Mouse (Mus musculus) myocyte (in vitro differentiated cells): ENCODE measurements at regions not wholly inside any gene's neighbourhood (a gene's known extent, or its start where the extent isn't known, plus 50 kb on each side); places are given as distances from the start of the nearest gene placed in this dataset.

ENCODE experiments used
- H3K27me3 ChIP-seq: one replicate; pipeline ENCODE4 v1.6.1; 2011; ENCODE audit not compliant: control insufficient read depth, insufficient read depth, insufficient read length
- H3K36me3 ChIP-seq: one replicate; pipeline ENCODE4 v1.6.1; 2011; ENCODE audit not compliant: control insufficient read depth, insufficient read depth
- H3K4me2 ChIP-seq: one replicate; pipeline ENCODE4 v1.6.1; 2011; ENCODE audit warnings: low read depth, control low read depth
- H3K4me3 ChIP-seq: one replicate; pipeline ENCODE4 v1.5.1; 2011; ENCODE audit warnings: mild to moderate bottlenecking, control low read depth, moderate library complexity
- H3K79me2 ChIP-seq: one replicate; pipeline ENCODE4 v1.6.1; 2011; ENCODE audit not compliant: control insufficient read depth, insufficient read depth
- H3ac ChIP-seq: one replicate; pipeline ENCODE4 v1.6.1; 2011; ENCODE audit not compliant: control insufficient read depth, insufficient read length
- CEBPB ChIP-seq: IDR thresholded peaks from 2 replicates; pipeline ENCODE4 v1.6.1; 2011; ENCODE audit warnings: mild to moderate bottlenecking, moderate library complexity; ENCODE audit not compliant: poor library complexity, insufficient read depth, severe bottlenecking
- E2F4 ChIP-seq: IDR thresholded peaks from one replicate; pipeline ENCODE4 v1.6.1; 2011; ENCODE audit warnings: mild to moderate bottlenecking, control low read depth, moderate library complexity; ENCODE audit not compliant: insufficient read depth
- MAX ChIP-seq: IDR thresholded peaks from one replicate; pipeline ENCODE4 v1.6.1; 2011; ENCODE audit warnings: low read depth, mild to moderate bottlenecking, control low read depth
- MYOD1 ChIP-seq, 3 experiments: IDR thresholded peaks; one replicate each; pipeline ENCODE4 v1.6.1; 2011; ENCODE audit warnings: control low read depth in 2 of 3, low read depth in 2 of 3, mild to moderate bottlenecking in 2 of 3, moderate library complexity in 1 of 3; ENCODE audit not compliant: insufficient read length in 2 of 3, control insufficient read depth in 1 of 3
- MYOG ChIP-seq, 3 experiments: IDR thresholded peaks; one replicate each; pipeline ENCODE4 v1.6.1; 2011; ENCODE audit warnings: control low read depth in 2 of 3, low read depth in 2 of 3, mild to moderate bottlenecking in 2 of 3; ENCODE audit not compliant: insufficient read length in 2 of 3, control insufficient read depth in 1 of 3, insufficient read depth in 1 of 3
- POLR2A ChIP-seq: IDR thresholded peaks from one replicate; pipeline ENCODE4 v1.6.1; 2011; ENCODE audit warnings: low read depth, mild to moderate bottlenecking, control low read depth, moderate library complexity; ENCODE audit not compliant: insufficient read length
- POLR2AphosphoS2 ChIP-seq: IDR thresholded peaks from one replicate; pipeline ENCODE4 v1.6.1; 2011; ENCODE audit warnings: low read depth, control low read depth; ENCODE audit not compliant: insufficient read length
- REST ChIP-seq: IDR thresholded peaks from one replicate; pipeline ENCODE4 v1.6.1; 2011; ENCODE audit warnings: mild to moderate bottlenecking, control low read depth, moderate library complexity; ENCODE audit not compliant: insufficient read depth, insufficient read length
- SRF ChIP-seq: IDR thresholded peaks from one replicate; pipeline ENCODE4 v1.6.1; 2011; ENCODE audit warnings: low read depth; ENCODE audit not compliant: control insufficient read depth, insufficient read length
- TCF12 ChIP-seq: IDR thresholded peaks from one replicate; pipeline ENCODE4 v1.6.1; 2011; ENCODE audit warnings: mild to moderate bottlenecking, control low read depth; ENCODE audit not compliant: poor library complexity, insufficient read depth, severe bottlenecking
- TCF3 ChIP-seq: IDR thresholded peaks from one replicate; pipeline ENCODE4 v1.6.1; 2011; ENCODE audit warnings: low read depth, control low read depth; ENCODE audit not compliant: insufficient read length
- USF1 ChIP-seq: IDR thresholded peaks from one replicate; pipeline ENCODE4 v1.6.1; 2011; ENCODE audit warnings: low read depth, mild to moderate bottlenecking, control low read depth, moderate library complexity

- Histone ChIP-seq H3K27me3 (no peaks in the 10 kb centered on the region), H3K4me2 (no peak overlapping the region), H3K4me3 (no peak overlapping the region), H3ac (no peak overlapping the region), H3K36me3 (no peaks in the 10 kb centered on the region), H3K79me2 (no peaks in the 10 kb centered on the region)
- TF ChIP-seq SRF (no peak), CEBPB (no peak), TCF12 (no peak), E2F4 (no peak), TCF3 (no peak), USF1 (no peak), POLR2A (no peak), MAX (no peak), POLR2AphosphoS2 (no peak), REST (no peak), MYOG (IDR thresholded peaks at IDR 0.05; ENCODE audit: control insufficient read depth in 1 of 3, insufficient read depth in 1 of 3, insufficient read length in 2 of 3, low read depth in 2 of 3) (no peak), MYOD1 (IDR thresholded peaks at IDR 0.05; ENCODE audit: control insufficient read depth in 1 of 3, insufficient read length in 2 of 3, low read depth in 2 of 3) (no peak)
Measured at GRCm38 (mm10) chr15:20265367-20265900, 183.6 kb upstream of the Cdh12 start.

DNA sequence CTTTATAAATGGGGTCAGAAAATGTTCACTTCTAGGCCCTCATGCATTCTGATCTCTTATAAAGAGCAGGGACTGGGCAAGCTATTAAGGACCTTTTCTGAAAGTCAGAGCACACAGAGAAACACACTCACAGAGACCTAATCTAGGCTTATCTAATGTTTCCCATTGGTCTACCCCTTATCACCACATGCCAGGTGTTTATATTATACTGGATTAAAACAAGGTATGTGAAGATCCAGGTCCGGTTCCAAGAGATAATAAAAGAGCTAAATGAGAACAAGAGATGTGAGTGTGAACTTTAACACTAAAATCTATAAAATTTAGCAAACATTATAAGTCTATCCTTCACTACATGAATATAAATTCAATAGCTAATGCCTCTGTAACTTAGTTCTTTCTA lies 135.1 kb upstream of the Cdh12 start:
- no peak overlapping the region for H3K4me3 ChIP-seq

GRCm38 (mm10) chr15:20323579-20323978 lies 125.5 kb upstream of the Cdh12 start:
- no peak for TF ChIP-seq E2F4
- no peak for TF ChIP-seq USF1
- TF ChIP-seq MYOD1 (IDR thresholded peaks at IDR 0.05; ENCODE audit: control insufficient read depth in 1 of 3, insufficient read length in 2 of 3, low read depth in 2 of 3): no peak
- H3K79me2 ChIP-seq: no peaks in the 10 kb centered on the region

More for the DNA sequence above, 135.1 kb upstream of the Cdh12 start:
- no peaks in the 10 kb centered on the region for H3K36me3 ChIP-seq
- no peak overlapping the region for H3K4me2 ChIP-seq
- no peaks in the 10 kb centered on the region for H3K27me3 ChIP-seq
- no peak for TF ChIP-seq POLR2A
- TF ChIP-seq CEBPB: no peak
- no peak for TF ChIP-seq MYOG (IDR thresholded peaks at IDR 0.05; ENCODE audit: control insufficient read depth in 1 of 3, insufficient read depth in 1 of 3, insufficient read length in 2 of 3, low read depth in 2 of 3)
- TF ChIP-seq USF1: no peak
- no peak for TF ChIP-seq E2F4
- TF ChIP-seq TCF3: no peak
- no peak for TF ChIP-seq MAX
- no peak for TF ChIP-seq TCF12
- TF ChIP-seq MYOD1 (IDR thresholded peaks at IDR 0.05; ENCODE audit: control insufficient read depth in 1 of 3, insufficient read length in 2 of 3, low read depth in 2 of 3): no peak
- TF ChIP-seq REST: no peak
- H3K79me2 ChIP-seq: no peaks in the 10 kb centered on the region
- no peak overlapping the region for H3ac ChIP-seq

More at GRCm38 (mm10) chr15:20323579-20323978, 125.5 kb upstream of the Cdh12 start:
- H3K4me2 ChIP-seq: no peak overlapping the region
- no peaks in the 10 kb centered on the region for H3K27me3 ChIP-seq
- no peak overlapping the region for H3K4me3 ChIP-seq
- H3ac ChIP-seq: no peak overlapping the region
- no peaks in the 10 kb centered on the region for H3K36me3 ChIP-seq
